Mouse (Mus musculus): ENCODE results near the gene Csn1s2b. TPM values are rescaled to one million over a fixed set of nuclear protein-coding genes. Genes with fewer than 3 reads are reported as not detected.
"Not testable (repeated sequence)": the region's sequence is repeated elsewhere in the genome, so short reads cannot be mapped to it uniquely, and the experiment has no call there.

The Csn1s2b gene
- polyA plus RNA-seq (2014; fragmentation: Nextera tagmentation; extraction: Ambion mirVana) = not detected in 2 replicates

GRCm38 (mm10) chr5:87807782-87808181 is at the start of gene Csn1s2b:
TSS of gene Csn1s2b (plus strand) at chr5:87808082.
- ATAC-seq (ENCODE audit: insufficient read depth) = no peak
- Histone ChIP-seq H3K27me3 (ENCODE audit: insufficient read depth, low read length) (no peaks in the 10 kb centered on the region), H3K4me1 (ENCODE audit: insufficient read depth) (no peaks in the 10 kb centered on the region), H3K4me2 (no peak within 1 kb of the TSS), H3K4me3 (ENCODE audit: low read depth, low read length) (no peak within 1 kb of the TSS), H3K27ac (ENCODE audit: low read depth) (no peak within 1 kb of the TSS), H3K36me3 (ENCODE audit: insufficient read depth) (no peaks in the 10 kb centered on the region), H3K9me3 (ENCODE audit: low read depth, low read length) (no peaks in the 10 kb centered on the region), H3K9ac (no peak within 1 kb of the TSS)
- no peak for TF ChIP-seq CTCF (IDR thresholded peaks at IDR 0.05; ENCODE audit: low read depth)
- no peak for DNase-seq
- WGBS = 49% methylated on average over 2 of the region's 2 CpGs

GRCm38 (mm10) chr5:87764546-87764945 is 43.3 kb upstream of the Csn1s2b start:
- no peak for ATAC-seq (ENCODE audit: insufficient read depth)
- TF ChIP-seq CTCF (IDR thresholded peaks at IDR 0.05; ENCODE audit: low read depth) = no peak
- no peaks in the 10 kb centered on the region for H3K27me3 ChIP-seq (ENCODE audit: insufficient read depth, low read length)
- H3K4me2 ChIP-seq = no peak overlapping the region
- H3K4me1 ChIP-seq (ENCODE audit: insufficient read depth) = no peaks in the 10 kb centered on the region
- no peak overlapping the region for H3K27ac ChIP-seq (ENCODE audit: low read depth)
- no peak overlapping the region for H3K4me3 ChIP-seq (ENCODE audit: low read depth, low read length)
- no peaks in the 10 kb centered on the region for H3K36me3 ChIP-seq (ENCODE audit: insufficient read depth)
- WGBS = 70% methylated on average over 3 of the region's 3 CpGs
- H3K9ac ChIP-seq = no peak overlapping the region
- H3K9me3 ChIP-seq (ENCODE audit: low read depth, low read length) = no peaks in the 10 kb centered on the region
- no peak for DNase-seq

- not testable (repeated sequence) for DNase-seq; ATAC-seq (ENCODE audit: insufficient read depth); H3K4me1 ChIP-seq (ENCODE audit: insufficient read depth); H3K9ac ChIP-seq; H3K27ac ChIP-seq (ENCODE audit: low read depth); H3K4me2 ChIP-seq; H3K9me3 ChIP-seq (ENCODE audit: low read depth, low read length); H3K4me3 ChIP-seq (ENCODE audit: low read depth, low read length); H3K27me3 ChIP-seq (ENCODE audit: insufficient read depth, low read length); H3K36me3 ChIP-seq (ENCODE audit: insufficient read depth)
- WGBS = 30% methylated on average over 2 of the region's 2 CpGs
Measured at GRCm38 (mm10) chr5:87772151-87772550, 35.7 kb upstream of the Csn1s2b start.

- H3K27ac ChIP-seq (ENCODE audit: low read depth) = no peak within 1 kb of the TSS
- H3K4me1 ChIP-seq (ENCODE audit: insufficient read depth) = no peaks in the 10 kb centered on the region
- DNase-seq = no peak
- no peak for TF ChIP-seq CTCF (IDR thresholded peaks at IDR 0.05; ENCODE audit: low read depth)
- H3K36me3 ChIP-seq (ENCODE audit: insufficient read depth) = no peaks in the 10 kb centered on the region
- ATAC-seq (ENCODE audit: insufficient read depth) = no peak
- no peak within 1 kb of the TSS for H3K4me3 ChIP-seq (ENCODE audit: low read depth, low read length)
- no peak within 1 kb of the TSS for H3K4me2 ChIP-seq
- WGBS = 60% methylated on average over 1 of the region's 1 CpGs
- H3K27me3 ChIP-seq (ENCODE audit: insufficient read depth, low read length) = no peaks in the 10 kb centered on the region
- no peak within 1 kb of the TSS for H3K9ac ChIP-seq
- no peaks in the 10 kb centered on the region for H3K9me3 ChIP-seq (ENCODE audit: low read depth, low read length)
Measured at GRCm38 (mm10) chr5:87774267-87774666, 33.6 kb upstream of the Csn1s2b start, which contains the start of gene Csn1s2a. TSS of gene Csn1s2a (plus strand) at chr5:87774567.

GRCm38 (mm10) chr5:87782731-87783130 is 25.2 kb upstream of the Csn1s2b start:
- Histone ChIP-seq H3K9me3 (ENCODE audit: low read depth, low read length) (no peaks in the 10 kb centered on the region), H3K27me3 (ENCODE audit: insufficient read depth, low read length) (no peaks in the 10 kb centered on the region), H3K27ac (ENCODE audit: low read depth) (no peak overlapping the region), H3K4me1 (ENCODE audit: insufficient read depth) (no peaks in the 10 kb centered on the region), H3K36me3 (ENCODE audit: insufficient read depth) (no peaks in the 10 kb centered on the region), H3K4me3 (ENCODE audit: low read depth, low read length) (no peak overlapping the region), H3K4me2 (no peak overlapping the region), H3K9ac (no peak overlapping the region)
- DNase-seq (peak; percentile 4), ATAC-seq (ENCODE audit: insufficient read depth) (no peak)
- WGBS = 50% methylated on average over 4 of the region's 4 CpGs
- TF ChIP-seq CTCF (IDR thresholded peaks at IDR 0.05; ENCODE audit: low read depth) = no peak; the same call in 1 of the 2 replicates

GRCm38 (mm10) chr5:87809253-87809652 is 1.4 kb downstream of the Csn1s2b start:
- no peaks in the 10 kb centered on the region for H3K4me1 ChIP-seq (ENCODE audit: insufficient read depth)
- no peak overlapping the region for H3K9ac ChIP-seq
- WGBS = 51% methylated on average over 2 of the region's 2 CpGs

GRCm38 (mm10) chr5:87825386-87825785 is 17.5 kb downstream of the Csn1s2b start, which contains the start of gene Prr27:
TSS of gene Prr27 (plus strand) at chr5:87825686.
- no peaks in the 10 kb centered on the region for H3K27me3 ChIP-seq (ENCODE audit: insufficient read depth, low read length)
- H3K9ac ChIP-seq = no peak within 1 kb of the TSS
- ATAC-seq (ENCODE audit: insufficient read depth) = no peak
- no peaks in the 10 kb centered on the region for H3K36me3 ChIP-seq (ENCODE audit: insufficient read depth)
- no peak within 1 kb of the TSS for H3K27ac ChIP-seq (ENCODE audit: low read depth)
- no peak within 1 kb of the TSS for H3K4me3 ChIP-seq (ENCODE audit: low read depth, low read length)
- DNase-seq = no peak
- 73% methylated on average over 1 of the region's 1 CpGs for WGBS
- no peaks in the 10 kb centered on the region for H3K4me1 ChIP-seq (ENCODE audit: insufficient read depth)
- no peaks in the 10 kb centered on the region for H3K9me3 ChIP-seq (ENCODE audit: low read depth, low read length)
- no peak within 1 kb of the TSS for H3K4me2 ChIP-seq
- no peak for TF ChIP-seq CTCF (IDR thresholded peaks at IDR 0.05; ENCODE audit: low read depth)

More at GRCm38 (mm10) chr5:87809253-87809652, 1.4 kb downstream of the Csn1s2b start:
- TF ChIP-seq CTCF (IDR thresholded peaks at IDR 0.05; ENCODE audit: low read depth) = no peak
- Histone ChIP-seq H3K27me3 (ENCODE audit: insufficient read depth, low read length) (no peaks in the 10 kb centered on the region), H3K4me3 (ENCODE audit: low read depth, low read length) (no peak overlapping the region), H3K4me2 (no peak overlapping the region), H3K27ac (ENCODE audit: low read depth) (no peak overlapping the region), H3K9me3 (ENCODE audit: low read depth, low read length) (no peaks in the 10 kb centered on the region), H3K36me3 (ENCODE audit: insufficient read depth) (no peaks in the 10 kb centered on the region)
- ATAC-seq (ENCODE audit: insufficient read depth) = no peak
- no peak for DNase-seq
